Mouse (Mus musculus): ENCODE results near the gene C1qtnf4.

C1qtnf4 gene

DNA sequence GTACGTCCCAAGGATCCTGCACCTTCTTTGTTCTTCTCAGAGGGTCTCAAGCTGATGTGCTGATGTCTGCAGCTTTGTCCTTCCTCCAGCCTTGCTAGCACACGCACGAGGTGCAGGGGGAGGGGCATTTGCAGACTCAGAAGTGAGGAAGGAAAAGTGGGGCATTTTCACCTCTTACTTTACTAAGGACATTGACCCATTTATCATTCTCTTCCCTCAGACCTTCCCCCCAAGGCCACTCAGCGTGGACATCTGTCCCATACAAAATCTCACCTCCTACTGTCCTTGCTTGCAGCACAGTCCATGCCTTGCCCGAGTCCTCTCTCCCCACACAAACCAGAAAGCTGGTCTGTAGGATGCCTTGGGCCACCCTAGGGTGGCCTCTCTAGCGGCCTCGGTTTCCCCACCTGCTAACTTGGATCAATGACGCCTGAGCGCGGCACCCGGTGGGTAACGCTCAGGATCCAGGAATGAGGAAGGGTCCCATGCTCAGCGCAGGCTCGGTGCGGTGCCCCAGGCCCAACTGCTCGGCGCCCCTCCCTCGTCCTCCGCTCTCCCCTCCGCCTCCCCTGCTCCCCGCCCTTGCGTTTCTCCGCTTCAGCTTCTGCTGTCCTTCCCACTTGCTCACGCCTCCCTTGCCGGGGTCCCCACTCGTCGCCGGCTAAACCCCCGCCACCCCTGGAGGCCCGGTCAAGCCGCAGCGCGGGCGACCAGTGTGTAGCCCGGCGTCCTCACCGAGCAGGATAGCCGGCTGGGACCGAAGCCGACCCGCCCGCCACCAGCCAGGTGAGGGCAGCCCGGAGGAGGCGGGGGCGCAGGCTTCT is at the start of gene C1qtnf4:
Gene C1qtnf4 (plus strand): TSS at position 643 of the 824 bp plus-strand sequence.
- no peak for DNase-seq (ENCODE audit: inconsistent ontology term)

DNA sequence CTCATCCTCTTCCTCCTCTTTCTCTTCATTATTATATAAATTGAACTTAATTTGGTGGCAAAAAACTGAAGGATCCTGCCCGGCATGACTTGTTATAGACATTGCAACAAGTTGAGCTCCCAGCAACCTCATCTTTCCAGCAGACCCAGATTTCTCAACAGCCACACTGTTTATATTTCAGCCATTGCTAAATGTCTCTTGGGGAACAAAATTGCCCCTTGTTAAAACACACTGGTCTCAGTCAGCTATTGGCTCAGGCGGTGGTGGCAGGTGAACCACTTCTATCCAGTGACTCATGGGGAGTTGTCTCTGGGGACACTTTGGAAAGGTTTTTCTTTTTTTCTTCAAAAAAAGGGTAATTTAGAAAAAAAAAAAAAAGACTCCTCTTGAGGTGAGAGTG is 47.0 kb upstream of the C1qtnf4 start:
- DNase-seq (ENCODE audit: inconsistent ontology term), result no peak

DNA sequence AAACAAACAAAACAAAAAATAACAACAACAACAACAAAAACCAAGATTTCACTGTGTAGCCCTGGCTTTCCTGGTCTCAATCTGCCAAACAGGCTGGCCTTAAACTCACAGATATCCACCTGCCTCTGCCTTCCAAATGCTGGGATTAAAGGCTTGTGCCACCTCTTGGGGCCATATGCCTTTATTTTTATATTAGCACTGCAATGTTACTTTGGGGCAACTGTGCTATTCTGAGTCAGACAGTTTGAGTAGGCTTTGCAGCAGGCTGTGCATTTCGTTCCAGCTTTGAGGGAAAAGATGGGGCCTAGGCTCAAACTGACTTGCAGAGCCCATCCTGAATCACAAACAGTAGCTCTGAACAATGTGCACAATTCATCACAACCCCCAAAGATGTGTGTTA is 42.0 kb upstream of the C1qtnf4 start:
- DNase-seq (ENCODE audit: inconsistent ontology term), result no peak

DNA sequence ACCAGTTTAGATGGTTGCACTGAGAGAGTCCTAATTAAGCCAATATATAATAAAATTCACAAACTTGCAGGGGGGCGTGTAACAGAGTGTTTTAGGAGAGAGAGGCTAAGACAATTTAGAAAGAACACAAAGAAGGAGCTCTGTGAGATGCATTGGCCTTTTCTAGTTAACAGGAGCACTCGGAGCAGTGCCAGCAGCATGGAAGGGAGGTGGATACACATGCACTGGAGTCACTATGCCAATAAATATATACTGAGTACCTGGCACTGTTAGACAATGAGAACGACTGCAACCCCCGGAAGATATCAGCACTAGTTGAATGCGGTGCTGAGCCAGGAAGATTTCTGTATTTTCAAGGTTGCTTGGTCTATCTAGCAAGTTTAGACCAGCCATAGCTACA is 41.4 kb upstream of the C1qtnf4 start:
- no peak for DNase-seq (ENCODE audit: inconsistent ontology term)

DNA sequence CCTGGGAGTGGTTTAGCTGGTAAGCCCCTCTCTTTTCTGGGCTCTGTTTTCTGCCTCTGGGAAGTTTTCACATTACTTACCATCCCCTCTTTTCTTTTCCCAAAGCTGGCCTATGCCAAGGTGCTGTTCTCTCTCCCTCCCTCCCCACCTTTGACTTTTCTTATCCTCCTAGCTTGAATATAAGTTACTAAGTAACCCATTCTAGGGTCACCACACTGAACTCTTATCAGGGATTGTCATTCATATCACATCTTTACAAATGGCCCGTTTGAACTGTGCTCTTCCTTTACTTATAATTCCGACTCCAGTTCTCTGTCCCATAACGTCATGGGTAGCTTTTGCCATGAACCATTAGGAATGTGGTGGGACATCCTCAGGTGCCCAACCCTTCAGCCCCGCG is 40.4 kb upstream of the C1qtnf4 start:
- DNase-seq (ENCODE audit: inconsistent ontology term), result no peak

DNA sequence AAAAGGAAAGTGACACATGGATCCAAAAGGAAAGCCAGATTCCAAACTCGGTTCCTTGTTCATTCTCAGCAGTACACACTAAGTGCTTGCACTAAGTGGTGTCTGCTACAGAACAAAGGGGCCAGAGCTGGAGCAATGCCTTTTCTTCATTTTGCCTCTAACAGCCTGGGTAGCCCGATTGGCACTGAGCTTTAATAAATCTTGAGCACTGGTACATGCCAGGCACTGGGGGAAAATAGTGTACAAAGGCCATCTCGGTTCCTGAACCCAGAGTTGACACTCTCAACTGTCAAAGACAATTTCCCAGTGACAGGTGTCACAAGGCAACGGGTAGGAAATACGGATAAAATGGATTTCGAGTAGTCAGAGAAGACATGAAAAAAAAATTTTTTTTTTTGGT is 39.5 kb upstream of the C1qtnf4 start:
- no peak for DNase-seq (ENCODE audit: inconsistent ontology term)

DNA sequence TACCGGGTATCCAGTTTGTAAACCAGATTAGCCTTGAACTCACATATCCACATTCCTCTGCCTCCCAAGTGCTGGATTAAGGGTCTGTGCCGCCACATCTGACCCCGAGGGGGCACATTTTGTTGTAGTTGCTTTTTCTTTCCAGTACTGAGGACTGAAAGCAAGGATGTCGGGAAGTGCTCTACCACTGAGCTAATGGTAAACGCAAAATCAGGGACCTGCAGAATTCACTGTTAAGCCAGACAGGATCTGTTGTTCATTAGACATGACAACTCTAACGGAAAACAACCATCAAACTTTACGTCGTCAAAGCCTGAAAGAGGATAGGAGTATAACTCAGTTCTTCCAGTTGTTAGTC is 39.1 kb upstream of the C1qtnf4 start:
- DNase-seq (ENCODE audit: inconsistent ontology term), result no peak

DNA sequence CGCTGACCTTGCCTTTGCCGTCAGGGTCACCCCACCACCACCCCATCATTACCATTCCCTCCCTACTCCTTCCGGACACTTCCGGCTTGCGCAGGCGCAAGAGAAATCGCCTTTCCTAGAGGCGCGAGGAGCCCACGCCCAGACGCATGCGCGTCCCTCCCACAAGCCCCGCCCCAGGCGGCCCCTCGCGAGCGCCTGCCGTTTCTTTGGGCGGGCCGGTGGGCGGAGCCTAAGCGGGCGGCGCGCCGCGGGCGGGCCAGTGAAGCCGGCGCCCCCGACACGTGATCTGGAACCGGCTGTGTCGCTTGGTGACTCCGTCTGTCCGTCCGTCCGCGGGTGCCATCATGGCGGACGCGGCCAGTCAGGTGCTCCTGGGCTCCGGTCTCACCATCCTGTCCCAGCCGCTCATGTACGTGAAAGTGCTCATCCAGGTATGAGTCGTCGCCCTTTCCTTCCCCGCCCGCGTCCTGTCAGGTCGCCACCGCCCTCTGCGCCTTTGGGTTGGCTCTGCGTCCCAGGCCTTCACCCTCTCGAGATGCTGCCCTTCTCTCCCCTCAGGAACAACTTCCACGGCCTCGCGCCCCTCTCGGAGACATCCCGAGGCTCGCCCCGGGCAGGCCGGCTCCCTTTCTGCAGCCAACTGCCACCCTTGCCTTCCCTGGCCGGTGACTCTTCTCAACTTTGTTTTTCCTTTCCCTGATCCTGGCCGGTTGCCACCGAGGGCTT is 38.5 kb upstream of the C1qtnf4 start, which contains the start of gene Mtch2:
Gene Mtch2 (plus strand): TSS at position 201 of the 726 bp plus-strand sequence.
- DNase-seq (ENCODE audit: inconsistent ontology term), result peak; percentile 99

DNA sequence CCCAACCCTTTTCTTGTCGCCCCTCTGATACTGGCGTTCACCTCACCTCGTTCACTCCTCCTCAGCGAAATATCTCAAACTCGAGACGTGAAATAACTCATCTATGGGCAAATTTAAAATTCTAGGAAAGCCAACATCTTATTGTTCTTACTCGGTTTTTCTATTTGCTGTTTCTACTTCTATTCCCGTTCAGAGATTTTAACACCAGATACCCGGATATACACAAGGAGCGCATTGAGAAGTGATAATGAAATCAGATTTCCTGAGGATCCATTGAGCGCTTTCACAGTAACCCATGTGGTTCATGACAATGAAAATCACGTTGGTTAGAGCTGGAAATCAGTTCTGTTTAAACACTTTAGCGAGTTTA is 38.0 kb upstream of the C1qtnf4 start:
- peak; percentile 69 for DNase-seq (ENCODE audit: inconsistent ontology term)

DNA sequence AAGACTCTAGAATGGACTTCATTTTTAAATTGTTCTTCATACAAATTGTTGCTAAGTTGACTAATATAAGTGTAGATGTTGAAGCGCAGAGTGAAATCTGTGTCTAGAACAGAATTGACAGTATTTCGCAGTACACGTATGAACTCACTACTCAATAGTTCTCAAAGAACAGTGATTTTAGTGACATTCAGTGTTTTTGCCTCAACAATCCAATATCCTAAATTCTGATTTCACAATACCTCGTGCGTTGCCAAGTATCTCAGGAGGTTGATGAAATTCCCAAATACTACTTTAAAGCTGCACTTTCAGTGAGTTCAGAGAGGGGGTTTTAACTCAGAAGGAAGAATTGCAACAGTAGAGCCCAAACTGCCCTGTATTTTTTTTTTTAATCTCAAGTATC is 37.3 kb upstream of the C1qtnf4 start:
- no peak for DNase-seq (ENCODE audit: inconsistent ontology term)

DNA sequence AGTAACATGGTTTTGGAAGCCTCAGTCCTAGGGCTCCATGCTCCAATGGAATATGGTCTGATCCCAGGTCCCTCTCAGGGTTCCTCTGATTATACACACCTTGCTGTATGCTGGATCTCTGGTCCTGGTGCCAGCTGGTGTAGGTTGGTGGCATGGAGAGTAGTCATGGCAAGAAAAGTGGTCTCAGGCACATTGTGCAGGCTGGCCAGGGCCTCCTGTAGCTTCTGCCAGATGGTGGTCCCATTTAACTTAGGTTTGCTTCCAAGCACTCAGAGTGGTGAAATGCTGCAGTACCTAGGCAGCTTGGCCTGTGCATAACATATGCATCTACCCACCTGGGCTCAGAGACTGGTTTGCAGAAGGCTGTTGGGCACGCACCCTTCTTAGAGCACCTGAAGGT is 35.3 kb upstream of the C1qtnf4 start:
- no peak for DNase-seq (ENCODE audit: inconsistent ontology term)

DNA sequence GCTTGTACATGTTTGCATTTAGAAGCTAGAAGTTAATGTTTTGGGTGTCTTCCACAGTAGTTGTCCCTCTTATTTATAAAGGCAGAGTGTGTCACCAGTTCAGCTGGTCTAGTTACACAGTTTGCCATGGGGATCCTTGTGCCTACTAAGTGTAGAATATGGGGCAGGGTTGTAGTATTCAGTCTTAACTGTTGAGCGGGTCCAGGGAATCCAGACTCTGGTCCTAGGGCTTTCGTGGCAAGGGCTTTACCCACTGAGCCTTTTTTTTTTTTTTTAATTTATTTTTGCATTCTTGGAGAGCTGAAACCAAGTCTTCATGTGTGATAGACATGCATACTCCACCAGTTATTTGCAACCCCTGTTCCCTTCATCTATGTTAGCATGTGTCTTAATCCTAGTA is 24.2 kb upstream of the C1qtnf4 start:
- no peak for DNase-seq (ENCODE audit: inconsistent ontology term)

DNA sequence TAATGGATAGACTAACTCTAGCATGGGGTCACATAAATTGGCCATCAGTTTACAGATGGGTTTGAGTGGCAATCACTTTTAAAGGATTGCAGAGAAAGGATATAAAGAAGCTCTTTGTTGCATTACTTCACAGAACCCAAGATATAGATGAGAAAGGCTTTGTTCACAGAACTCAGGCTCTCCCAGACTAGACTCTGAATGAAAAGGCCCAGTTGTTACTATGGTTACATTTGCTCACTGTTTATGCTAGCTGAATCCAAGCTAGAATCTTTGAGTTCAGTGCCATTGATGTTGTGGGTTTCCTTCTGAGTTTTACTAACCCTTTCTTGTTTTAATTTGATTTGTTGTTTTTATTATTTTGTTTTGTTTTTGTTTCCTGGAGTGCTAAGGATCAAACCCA is 21.5 kb upstream of the C1qtnf4 start:
- DNase-seq (ENCODE audit: inconsistent ontology term), result no peak

DNA sequence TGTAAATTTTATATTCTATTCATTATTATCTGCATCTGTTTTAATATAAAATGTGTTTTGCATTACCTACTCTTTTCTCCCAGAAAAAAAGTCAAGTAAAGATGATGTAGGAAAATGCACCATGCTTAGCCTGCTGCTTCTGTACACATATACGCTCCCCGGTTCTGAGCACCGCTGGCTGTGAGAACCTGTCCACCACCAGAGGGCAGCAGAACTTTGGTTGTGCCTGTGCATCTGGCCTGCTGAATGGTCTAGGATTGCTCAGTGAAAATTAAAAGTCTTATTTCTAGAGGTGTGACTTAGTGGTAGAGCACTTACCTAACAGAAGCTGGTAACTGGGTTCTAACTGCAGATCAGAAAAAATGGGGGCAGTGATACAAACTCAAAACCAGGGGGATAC is 19.1 kb upstream of the C1qtnf4 start:
- peak; percentile 50 for DNase-seq (ENCODE audit: inconsistent ontology term)

DNA sequence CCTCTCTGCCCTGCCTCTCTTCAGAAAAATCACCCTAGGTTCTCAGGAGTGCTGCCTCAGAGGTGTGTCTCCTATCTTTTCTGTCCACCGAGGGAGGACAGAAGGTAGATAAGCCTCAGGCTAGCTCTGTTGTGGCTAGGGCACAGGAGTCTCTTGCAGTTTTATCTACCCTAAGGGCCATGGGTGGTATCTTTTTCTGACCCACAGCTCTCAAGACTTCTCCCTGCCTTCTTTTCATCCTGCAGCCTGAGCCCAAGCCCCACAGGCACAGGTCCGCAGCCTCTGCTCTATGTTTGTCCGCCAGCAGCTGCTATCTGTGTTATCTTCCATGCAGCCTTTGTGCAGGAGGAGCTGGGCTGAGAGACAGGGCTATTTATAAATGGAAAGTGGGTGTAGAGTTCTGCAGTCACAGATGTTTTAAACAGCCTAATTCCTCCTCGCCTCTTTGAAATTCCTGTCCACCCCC is 15.5 kb upstream of the C1qtnf4 start:
- DNase-seq (ENCODE audit: inconsistent ontology term), result no peak

DNA sequence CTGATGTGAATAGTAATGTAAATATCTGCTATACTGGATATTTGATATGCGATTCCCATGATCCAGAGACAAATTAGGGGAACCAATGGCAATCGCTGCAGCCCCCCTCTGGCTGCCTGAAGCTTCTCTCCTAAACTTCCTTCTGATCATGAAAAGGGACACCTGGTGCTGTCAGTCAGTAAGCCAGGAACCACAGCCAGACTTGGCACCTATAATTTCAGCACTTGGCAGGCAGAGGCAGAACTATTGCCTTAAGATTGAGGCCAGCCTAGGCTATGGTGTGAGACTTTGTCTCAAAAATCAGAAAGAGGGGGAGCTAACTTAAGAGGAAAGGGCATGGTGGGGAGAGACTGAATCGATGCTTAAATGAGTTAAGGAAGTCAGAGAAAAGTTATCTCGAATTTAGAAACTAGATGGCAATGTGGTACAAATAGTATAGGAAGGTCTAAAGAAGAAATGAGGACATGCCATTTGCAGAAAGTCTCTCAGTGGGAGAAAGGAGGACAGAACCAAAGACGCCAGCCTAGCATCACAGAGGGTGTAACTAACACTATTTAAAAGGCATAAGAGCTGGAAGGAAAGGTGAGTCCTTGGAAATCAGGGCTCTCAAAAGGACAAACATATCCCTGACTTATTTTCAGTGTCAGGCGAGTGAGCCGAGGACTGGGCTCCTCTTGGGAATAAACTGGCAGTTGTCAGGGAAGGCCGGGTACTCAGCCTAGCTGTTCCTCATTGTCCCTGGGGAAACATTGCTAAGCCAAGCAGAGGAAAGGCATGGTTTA is 14.3 kb upstream of the C1qtnf4 start:
- DNase-seq (ENCODE audit: inconsistent ontology term), result no peak

DNA sequence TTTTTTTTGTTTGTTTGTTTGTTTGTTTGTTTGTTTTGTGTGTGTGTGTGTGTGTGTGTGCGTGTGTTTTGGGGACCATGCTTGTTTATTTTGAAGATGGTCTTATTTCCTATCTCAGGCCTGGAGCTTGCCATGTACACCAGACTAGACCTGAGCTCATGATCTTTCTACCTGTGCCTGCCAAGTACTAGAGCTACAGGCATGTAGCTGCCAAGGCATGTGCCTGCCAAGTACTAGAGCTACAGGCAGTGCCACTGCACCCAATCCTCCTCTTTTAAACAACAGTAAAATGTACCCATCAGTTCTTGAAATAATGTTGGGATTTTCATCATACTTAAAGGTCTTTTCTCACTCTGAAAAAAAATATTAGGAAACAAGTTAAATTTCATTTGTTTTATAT is 11.6 kb upstream of the C1qtnf4 start:
- DNase-seq (ENCODE audit: inconsistent ontology term), result no peak

DNA sequence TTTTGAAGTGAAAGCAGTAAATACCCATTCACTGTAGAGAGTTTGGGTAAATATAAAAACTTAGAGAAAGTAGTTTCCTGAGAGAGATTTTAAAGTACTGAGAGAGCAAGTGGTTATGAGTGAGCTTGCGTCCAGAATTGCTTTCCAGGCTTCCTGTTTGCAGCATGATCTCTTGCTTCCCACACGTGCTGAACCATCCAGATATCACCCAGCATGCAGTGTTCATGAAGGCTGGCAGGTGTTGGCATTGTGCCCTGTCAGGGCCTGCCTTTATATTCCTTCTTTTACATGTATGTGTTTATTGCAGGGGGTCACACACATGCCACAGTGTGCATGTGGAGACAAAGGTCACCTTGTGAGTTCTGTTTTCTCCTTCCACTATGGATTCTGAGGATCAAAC is 10.4 kb upstream of the C1qtnf4 start:
- DNase-seq (ENCODE audit: inconsistent ontology term), result no peak

DNA sequence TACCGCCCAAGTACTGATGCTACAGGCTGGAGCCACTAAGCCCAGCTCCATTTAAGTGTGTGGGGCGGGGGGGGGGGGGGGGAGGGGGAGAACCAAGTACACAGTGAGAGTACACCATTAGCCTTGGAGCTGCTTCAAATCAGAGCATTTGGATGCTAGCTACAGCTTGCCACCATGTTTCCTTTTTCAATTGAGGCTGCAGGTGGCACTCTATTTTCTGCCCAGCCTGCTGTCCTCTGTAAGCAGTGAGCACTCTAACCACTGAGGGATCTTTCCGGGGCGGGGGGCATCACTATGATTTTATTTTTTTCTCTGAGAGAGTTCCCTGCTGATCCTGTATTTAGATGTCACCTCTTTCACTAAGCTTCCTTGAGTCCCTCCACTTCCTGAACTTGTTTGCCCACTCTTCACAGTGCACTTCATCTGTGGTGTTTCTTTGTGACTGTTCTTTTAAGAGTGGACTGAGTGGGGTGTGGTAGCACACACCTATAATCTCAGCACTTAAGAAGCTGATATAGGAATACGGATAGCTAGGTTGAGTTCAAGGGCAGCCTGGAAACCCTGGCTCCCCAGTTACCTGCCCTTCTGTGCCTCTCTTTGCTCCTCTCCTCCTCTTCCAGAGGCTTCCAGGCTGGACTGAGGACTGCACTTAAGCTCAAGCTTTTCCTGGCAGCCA is 7.9 kb upstream of the C1qtnf4 start:
- no peak for DNase-seq (ENCODE audit: inconsistent ontology term)

DNA sequence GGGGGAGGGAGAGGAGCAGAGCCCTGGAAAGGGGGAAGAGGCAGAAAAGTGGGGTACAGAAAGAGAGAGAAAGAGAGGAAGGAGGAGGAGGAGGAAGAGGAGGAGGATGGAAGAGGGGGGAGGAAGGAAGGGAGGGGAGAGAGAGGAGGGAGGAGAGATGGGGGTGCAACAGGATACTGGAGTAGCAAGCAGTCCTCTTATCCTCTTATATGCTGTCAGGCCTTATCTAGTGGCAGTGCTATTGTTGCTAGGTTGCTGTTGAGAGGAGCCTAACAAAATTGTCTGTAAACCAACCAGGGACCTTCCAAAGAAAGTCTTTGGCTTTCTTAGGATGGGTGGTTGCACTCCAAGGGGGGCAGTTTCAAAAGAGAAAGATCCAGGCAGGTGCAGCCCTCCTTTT is 6.2 kb upstream of the C1qtnf4 start:
- DNase-seq (ENCODE audit: inconsistent ontology term), result no peak

DNA sequence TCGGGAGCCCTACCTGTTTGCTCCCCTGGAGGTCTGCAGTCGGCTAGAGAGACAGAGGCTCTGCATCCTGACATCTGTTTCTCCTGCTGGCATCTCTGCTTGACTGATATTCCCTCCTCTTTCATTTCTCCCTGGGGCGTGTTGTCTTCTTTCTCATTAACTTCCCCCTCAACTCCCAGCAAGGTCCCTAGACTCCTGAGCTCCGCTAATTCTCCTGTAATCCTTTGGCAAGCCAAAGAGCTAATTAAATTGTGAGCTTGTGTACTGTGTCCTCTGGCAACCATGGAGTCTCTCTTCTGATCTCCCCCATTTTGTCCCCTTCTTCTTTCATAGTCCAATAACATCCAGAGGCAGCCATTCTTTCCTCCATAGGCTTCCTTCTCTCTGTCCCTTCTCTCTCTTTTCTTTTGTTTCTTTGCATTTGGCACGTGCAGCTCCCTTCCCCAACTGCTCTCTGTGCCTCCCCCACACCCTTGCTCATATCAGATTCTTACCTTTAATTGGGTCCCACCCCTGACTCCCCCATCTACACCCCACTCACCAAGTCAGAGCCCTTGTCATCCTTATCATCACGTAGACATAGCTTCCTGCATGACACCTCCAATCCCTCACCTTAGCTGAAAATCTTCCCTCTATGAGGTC is 5.4 kb upstream of the C1qtnf4 start:
- no peak for DNase-seq (ENCODE audit: inconsistent ontology term)
